Comparison of ENCODE assay signal across 10 mouse cellular contexts in genomic region chr6:125478135-125479128, GRCm38 (mm10). TPM values are rescaled to one million over a fixed set of nuclear protein-coding genes. Genes with fewer than 3 reads are reported as not detected.
DNase-seq lines count a peak whose midpoint lies in the region; ATAC-seq and TF ChIP-seq lines count a peak whose summit lies in the region.
"Had no signal": no experiment of that assay in that cellular context is flagged by ENCODE, and none has a peak within 500 bp of the region (broad histone marks: within the 10 kb centered on the region; RNA-seq: fewer than 3 reads in every experiment).

No protein-coding gene starts in this region.

- no peaks in the 10 kb centered on the region for H3K9me3 ChIP-seq in ES-Bruce4 (replicated peaks; ENCODE audit: control insufficient read depth, insufficient read depth, low read length, poor library complexity, severe bottlenecking)
- no peaks in the 10 kb centered on the region for H3K9me3 ChIP-seq in intestine, postnatal 0 days (ENCODE audit: control insufficient read depth)

- peaks cover 3% of the 10 kb centered on the region; the same call in 1 of the 2 replicates for H3K36me3 ChIP-seq in ES-Bruce4 (ENCODE audit: control insufficient read depth, insufficient read depth, low read length, poor library complexity, severe bottlenecking)
- H3K36me3 ChIP-seq in intestine, postnatal 0 days (ENCODE audit: control insufficient read depth, insufficient read depth) = no peaks in the 10 kb centered on the region

- TF ChIP-seq POLR2A in ES-Bruce4 (IDR thresholded peaks at IDR 0.05; ENCODE audit: insufficient read depth, low read length) = no peak

- no peak overlapping the region for H3K4me3 ChIP-seq in ES-Bruce4 (ENCODE audit: low read depth, low read length)
- H3K4me3 ChIP-seq in intestine, postnatal 0 days (ENCODE audit: low read depth, low read length) = no peak overlapping the region

- peak overlapping the region; percentile 40 for H3K4me2 ChIP-seq in intestine, postnatal 0 days (replicated peaks; ENCODE audit: low read depth)

- H3K4me1 ChIP-seq in ES-Bruce4 (ENCODE audit: control insufficient read depth, insufficient read depth, low read length) = peaks cover 40% of the 10 kb centered on the region
- H3K4me1 ChIP-seq in intestine, postnatal 0 days (replicated peaks; ENCODE audit: control insufficient read depth, insufficient read depth, low read length) = peaks cover 9% of the 10 kb centered on the region

- peak; percentile 51 for DNase-seq in kidney, adult 18-20 months
- DNase-seq in kidney, postnatal 10 days = no peak
- peak; percentile 35 for DNase-seq in lung, postnatal 14 days
- DNase-seq in spleen, adult 18-20 months = no peak
- no peak for DNase-seq in urinary bladder, postnatal 4 days (ENCODE audit: low spot score in 2 of 2)
- no peak for DNase-seq in right cerebral cortex, adult 18-20 months
- DNase-seq: adrenal gland, postnatal 14 days; cerebellum, adult 11-12 months had no signal

- TF ChIP-seq CTCF in ES-Bruce4 (IDR thresholded peaks at IDR 0.05; ENCODE audit: low read depth, low read length) = no peak
- TF ChIP-seq CTCF in intestine, postnatal 0 days (IDR thresholded peaks at IDR 0.05; ENCODE audit: low read depth) = no peak

- 0 out of 2 replicates have a peak overlapping the region, but pooled peaks have one; percentile 19 for H3K9ac ChIP-seq in ES-Bruce4 (ENCODE audit: low read depth, poor library complexity, severe bottlenecking)
- no peak overlapping the region for H3K9ac ChIP-seq in intestine, postnatal 0 days (ENCODE audit: low read depth, low read length)

- H3K27me3 ChIP-seq in ES-Bruce4 (ENCODE audit: control insufficient read depth, insufficient read depth, low read length, poor library complexity, severe bottlenecking) = no peaks in the 10 kb centered on the region
- no peaks in the 10 kb centered on the region for H3K27me3 ChIP-seq in intestine, postnatal 0 days (replicated peaks; ENCODE audit: control insufficient read depth, insufficient read depth, low read length)

- H3K27ac ChIP-seq in ES-Bruce4 (ENCODE audit: insufficient read depth, low read length) = peak overlapping the region; percentile 84
- H3K27ac ChIP-seq in intestine, postnatal 0 days (ENCODE audit: low read depth, low read length) = no peak overlapping the region; the same call in 1 of the 2 replicates

- WGBS in intestine, postnatal 0 days = 47% methylated on average over 16 of the region's 16 CpGs

- no peak for TF ChIP-seq EP300 in ES-Bruce4 (IDR thresholded peaks at IDR 0.05; ENCODE audit: insufficient read depth, low read depth, low read length)

- ATAC-seq in intestine, postnatal 0 days = peak; percentile 50

RNA-seq across cellular contexts. Expression of gene Cd9, which starts 16.2 kb away (rescaled TPM):
- polyA plus RNA-seq in ES-Bruce4 (2011; ENCODE audit: insufficient read depth, insufficient read length, low read depth, missing spikeins) = 417 and 439 TPM in 2 replicates
- polyA plus RNA-seq in intestine, postnatal 0 days (2015; fragmentation: Nextera tagmentation; extraction: Ambion mirVana) = 96.1 and 99.5 TPM in 2 replicates

Comparison
In these comparisons a context has a peak if more than half of its experiments do, and no peak if none do; other contexts are left out.
1. DNase-seq: peak in kidney, adult 18-20 months (single experiment) and lung, postnatal 14 days (single experiment); none in kidney, postnatal 10 days (single experiment), spleen, adult 18-20 months (0 of 2), urinary bladder, postnatal 4 days (0 of 2) and right cerebral cortex, adult 18-20 months (single experiment).